Mouse (Mus musculus): Measurements from ENCODE around the gene Apba1. TPM values are rescaled to one million over a fixed set of nuclear protein-coding genes. Genes with fewer than 3 reads are reported as not detected.

The Apba1 gene
- total RNA-seq, 1 experiment: 0.22 TPM

- Histone ChIP-seq H3K4me3 (ENCODE audit: insufficient read depth in 1 of 2, low read depth in 1 of 2, low read length in 2 of 2, poor library complexity in 1 of 2, severe bottlenecking in 1 of 2) (no peak overlapping the region), H3K4me1 (ENCODE audit: control insufficient read depth in 2 of 2, insufficient read depth in 2 of 2, low read length in 2 of 2, poor library complexity in 1 of 2) (no peaks in the 10 kb centered on the region), H3K9ac (ENCODE audit: insufficient read depth, low read depth, low read length, poor library complexity, severe bottlenecking) (no peak overlapping the region), H3K9me3 (ENCODE audit: control insufficient read depth, insufficient read depth, low read depth, low read length) (no peaks in the 10 kb centered on the region), H3K36me3 (ENCODE audit: control insufficient read depth, insufficient read depth, low read length, poor library complexity, severe bottlenecking) (no peaks in the 10 kb centered on the region), H3K27ac (ENCODE audit: insufficient read depth, low read depth, low read length, poor library complexity, severe bottlenecking) (no peak overlapping the region)
- in situ Hi-C loops (cut with MboI; ENCODE audit: low sequenced_read_pairs in 2 of 2, unreplicated experiment in 2 of 2): no loop called here
- TF ChIP-seq ZNF384 (IDR thresholded peaks at IDR 0.05; ENCODE audit: low read depth, low read length) (no peak), CHD2 (IDR thresholded peaks at IDR 0.05; ENCODE audit: low read depth, low read length) (no peak), ZC3H11A (IDR thresholded peaks at IDR 0.05; ENCODE audit: borderline replicate concordance, low read depth, low read length) (no peak), MAFK (IDR thresholded peaks at IDR 0.05; ENCODE audit: insufficient read depth, low read depth, low read length) (no peak), HCFC1 (IDR thresholded peaks at IDR 0.05; ENCODE audit: borderline replicate concordance, insufficient read depth, low read length) (no peak)
- no peak for DNase-seq (ENCODE audit: low read depth, low spot score)
These were observed 33.9 kb downstream of the Apba1 start for GRCm38 (mm10) chr19:23792559-23792958.

GRCm38 (mm10) chr19:23794491-23794890, 35.8 kb downstream of the Apba1 start:
- Histone ChIP-seq H3K9ac (ENCODE audit: insufficient read depth, low read depth, low read length, poor library complexity, severe bottlenecking) (no peak overlapping the region), H3K36me3 (ENCODE audit: control insufficient read depth, insufficient read depth, low read length, poor library complexity, severe bottlenecking) (no peaks in the 10 kb centered on the region), H3K9me3 (ENCODE audit: control insufficient read depth, insufficient read depth, low read depth, low read length) (no peaks in the 10 kb centered on the region), H3K4me3 (ENCODE audit: insufficient read depth in 1 of 2, low read depth in 1 of 2, low read length in 2 of 2, poor library complexity in 1 of 2, severe bottlenecking in 1 of 2) (no peak overlapping the region), H3K4me1 (ENCODE audit: control insufficient read depth in 2 of 2, insufficient read depth in 2 of 2, low read length in 2 of 2, poor library complexity in 1 of 2) (no peaks in the 10 kb centered on the region), H3K27ac (ENCODE audit: insufficient read depth, low read depth, low read length, poor library complexity, severe bottlenecking) (no peak overlapping the region)
- TF ChIP-seq ZNF384 (IDR thresholded peaks at IDR 0.05; ENCODE audit: low read depth, low read length) (no peak), HCFC1 (IDR thresholded peaks at IDR 0.05; ENCODE audit: borderline replicate concordance, insufficient read depth, low read length) (no peak), ZC3H11A (IDR thresholded peaks at IDR 0.05; ENCODE audit: borderline replicate concordance, low read depth, low read length) (no peak), CHD2 (IDR thresholded peaks at IDR 0.05; ENCODE audit: low read depth, low read length) (no peak), MAFK (IDR thresholded peaks at IDR 0.05; ENCODE audit: insufficient read depth, low read depth, low read length) (no peak)
- DNase-seq (ENCODE audit: low read depth, low spot score): no peak
- in situ Hi-C loops (cut with MboI; ENCODE audit: low sequenced_read_pairs in 2 of 2, unreplicated experiment in 2 of 2): no loop called here

GRCm38 (mm10) chr19:23795156-23795555, 36.5 kb downstream of the Apba1 start:
- Histone ChIP-seq H3K36me3 (ENCODE audit: control insufficient read depth, insufficient read depth, low read length, poor library complexity, severe bottlenecking) (no peaks in the 10 kb centered on the region), H3K9ac (ENCODE audit: insufficient read depth, low read depth, low read length, poor library complexity, severe bottlenecking) (no peak overlapping the region), H3K27ac (ENCODE audit: insufficient read depth, low read depth, low read length, poor library complexity, severe bottlenecking) (no peak overlapping the region), H3K9me3 (ENCODE audit: control insufficient read depth, insufficient read depth, low read depth, low read length) (no peaks in the 10 kb centered on the region), H3K4me1 (ENCODE audit: control insufficient read depth in 2 of 2, insufficient read depth in 2 of 2, low read length in 2 of 2, poor library complexity in 1 of 2) (no peaks in the 10 kb centered on the region), H3K4me3 (ENCODE audit: insufficient read depth in 1 of 2, low read depth in 1 of 2, low read length in 2 of 2, poor library complexity in 1 of 2, severe bottlenecking in 1 of 2) (no peak overlapping the region)
- in situ Hi-C loops (cut with MboI; ENCODE audit: low sequenced_read_pairs in 2 of 2, unreplicated experiment in 2 of 2): no loop called here
- no peak for DNase-seq (ENCODE audit: low read depth, low spot score)
- no peak for TF ChIP-seq ZNF384 (IDR thresholded peaks at IDR 0.05; ENCODE audit: low read depth, low read length)
- TF ChIP-seq HCFC1 (IDR thresholded peaks at IDR 0.05; ENCODE audit: borderline replicate concordance, insufficient read depth, low read length): no peak
- TF ChIP-seq MAFK (IDR thresholded peaks at IDR 0.05; ENCODE audit: insufficient read depth, low read depth, low read length): no peak
- TF ChIP-seq CHD2 (IDR thresholded peaks at IDR 0.05; ENCODE audit: low read depth, low read length): no peak
- TF ChIP-seq ZC3H11A (IDR thresholded peaks at IDR 0.05; ENCODE audit: borderline replicate concordance, low read depth, low read length): no peak

GRCm38 (mm10) chr19:23801174-23801573, 42.5 kb downstream of the Apba1 start:
- no peak overlapping the region for H3K9ac ChIP-seq (ENCODE audit: insufficient read depth, low read depth, low read length, poor library complexity, severe bottlenecking)
- no peak for DNase-seq (ENCODE audit: low read depth, low spot score)
- H3K27ac ChIP-seq (ENCODE audit: insufficient read depth, low read depth, low read length, poor library complexity, severe bottlenecking): no peak overlapping the region
- no peaks in the 10 kb centered on the region for H3K4me1 ChIP-seq (ENCODE audit: control insufficient read depth in 2 of 2, insufficient read depth in 2 of 2, low read length in 2 of 2, poor library complexity in 1 of 2)
- no peaks in the 10 kb centered on the region for H3K36me3 ChIP-seq (ENCODE audit: control insufficient read depth, insufficient read depth, low read length, poor library complexity, severe bottlenecking)
- no peak overlapping the region for H3K4me3 ChIP-seq (ENCODE audit: insufficient read depth in 1 of 2, low read depth in 1 of 2, low read length in 2 of 2, poor library complexity in 1 of 2, severe bottlenecking in 1 of 2)
- in situ Hi-C loops (cut with MboI; ENCODE audit: low sequenced_read_pairs in 2 of 2, unreplicated experiment in 2 of 2): no loop called here
- no peaks in the 10 kb centered on the region for H3K9me3 ChIP-seq (ENCODE audit: control insufficient read depth, insufficient read depth, low read depth, low read length)
- TF ChIP-seq MAFK (IDR thresholded peaks at IDR 0.05; ENCODE audit: insufficient read depth, low read depth, low read length) (no peak), HCFC1 (IDR thresholded peaks at IDR 0.05; ENCODE audit: borderline replicate concordance, insufficient read depth, low read length) (no peak), ZNF384 (IDR thresholded peaks at IDR 0.05; ENCODE audit: low read depth, low read length) (no peak), ZC3H11A (IDR thresholded peaks at IDR 0.05; ENCODE audit: borderline replicate concordance, low read depth, low read length) (no peak), CHD2 (IDR thresholded peaks at IDR 0.05; ENCODE audit: low read depth, low read length) (no peak)

Data from ES-E14 (cell line).